Mouse (Mus musculus) G1E (cell line): Measurements from ENCODE around the gene Ddx20.

ENCODE experiments used
- GATA1 ChIP-seq: IDR thresholded peaks from 2 replicates; pipeline ENCODE4 v1.6.1; 2012; ENCODE audit warnings: borderline replicate concordance, low read length, inconsistent platforms, mixed read lengths
- POLR2AphosphoS5 ChIP-seq: IDR thresholded peaks from 2 replicates; pipeline ENCODE4 v1.6.1; 2012; ENCODE audit warnings: low read depth, low read length, inconsistent platforms; ENCODE audit not compliant: insufficient replicate concordance

GRCm38 (mm10) chr3:105705061-105705549 is 17.7 kb upstream of the Ddx20 start:
- no peak for TF ChIP-seq GATA1
- TF ChIP-seq POLR2AphosphoS5, result no peak
